Mouse (Mus musculus): ENCODE results near the gene Olfr1134.
"Not testable (repeated sequence)": the region's sequence is repeated elsewhere in the genome, so short reads cannot be mapped to it uniquely, and the experiment has no call there.

Gene Olfr1134

GRCm38 (mm10) chr2:87658360-87658759, at the start of gene Olfr1134:
TSS of gene Olfr1134 (minus strand) at chr2:87658460.
- no peak for DNase-seq (ENCODE audit: low spot score)

- no peak for DNase-seq (ENCODE audit: low spot score)
Measured at GRCm38 (mm10) chr2:87693847-87694246, 35.6 kb upstream of the Olfr1134 start, which contains the start of gene Olfr1136. TSS of gene Olfr1136 (minus strand) at chr2:87693947.

- no peak for DNase-seq (ENCODE audit: low spot score)
Measured at GRCm38 (mm10) chr2:87673564-87673963, 15.3 kb upstream of the Olfr1134 start, which contains the start of gene Olfr1135. TSS of gene Olfr1135 (minus strand) at chr2:87673664.

GRCm38 (mm10) chr2:87647274-87647673, 11.0 kb downstream of the Olfr1134 start, which contains the start of gene Olfr1133:
TSS of gene Olfr1133 (minus strand) at chr2:87647374.
- DNase-seq (ENCODE audit: low spot score) = no peak

- DNase-seq (ENCODE audit: low spot score) = no peak
Measured at GRCm38 (mm10) chr2:87642441-87642840, 15.8 kb downstream of the Olfr1134 start.

- no peak for DNase-seq (ENCODE audit: low spot score)
Measured at GRCm38 (mm10) chr2:87637435-87637834, 20.8 kb downstream of the Olfr1134 start, which contains the start of gene Olfr1132. TSS of gene Olfr1132 (minus strand) at chr2:87637535.

- DNase-seq (ENCODE audit: low spot score) = no peak
Measured at GRCm38 (mm10) chr2:87626804-87627203, 31.5 kb downstream of the Olfr1134 start, which contains the start of gene Olfr1131. TSS of gene Olfr1131 (plus strand) at chr2:87627104.

- not testable (repeated sequence) for DNase-seq (ENCODE audit: low spot score)
Measured at GRCm38 (mm10) chr2:87605912-87606311, 52.3 kb downstream of the Olfr1134 start, which contains the start of gene Olfr1130. TSS of gene Olfr1130 (plus strand) at chr2:87606212.

All from spleen, adult 12 weeks (tissue).